Mouse (Mus musculus) ZHBTc4 (cell line): ENCODE measurements around the gene Tmem53.

ENCODE experiments used
- DNase-seq: peaks from one replicate; pipeline ENCODE4 v3.0.0-alpha.2; 2011; ENCODE audit warnings: low read depth, low spot score

The Tmem53 gene

DNA sequence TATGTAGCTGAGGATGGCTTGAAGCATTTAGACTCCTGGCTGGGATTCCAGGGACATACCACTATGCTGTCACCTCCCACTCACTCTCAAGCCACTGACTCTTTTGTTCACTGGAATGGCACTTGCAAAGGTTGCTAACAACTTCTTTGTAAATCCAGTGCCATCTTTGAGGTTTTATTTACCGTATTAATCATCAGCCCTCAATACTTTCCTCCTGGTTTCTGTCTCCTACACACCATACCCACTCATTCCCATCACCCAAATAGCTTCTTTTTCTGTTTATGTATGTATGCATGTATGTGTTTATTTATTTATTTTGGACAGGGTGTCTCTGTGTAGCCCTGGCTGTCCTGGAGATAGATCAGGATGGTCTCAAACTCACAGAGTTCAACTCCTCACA is 769 bp upstream of the Tmem53 start:
- no peak for DNase-seq

GRCm38 (mm10) chr4:117252351-117252750 is 600 bp downstream of the Tmem53 start:
- DNase-seq: no peak

DNA sequence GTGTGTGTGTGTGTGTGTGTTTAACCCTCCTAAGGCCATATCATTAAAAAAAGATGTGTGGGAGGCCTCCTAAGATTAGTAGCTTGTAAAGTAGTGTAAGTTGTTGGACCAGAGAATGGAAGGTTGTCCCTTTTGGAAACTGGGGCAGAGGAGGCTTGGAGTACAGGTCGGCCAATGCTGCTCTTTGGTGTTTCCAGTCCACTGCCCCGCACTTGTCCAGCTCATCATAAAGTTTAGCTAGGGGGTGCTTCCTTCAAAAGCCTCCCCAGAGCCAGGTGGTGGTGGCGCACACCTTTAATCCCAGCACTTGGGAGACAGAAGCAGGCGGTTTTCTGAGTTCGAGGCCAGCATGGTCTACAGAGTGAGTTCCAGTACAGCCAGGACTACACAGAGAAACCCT is 1.0 kb downstream of the Tmem53 start:
- no peak for DNase-seq

DNA sequence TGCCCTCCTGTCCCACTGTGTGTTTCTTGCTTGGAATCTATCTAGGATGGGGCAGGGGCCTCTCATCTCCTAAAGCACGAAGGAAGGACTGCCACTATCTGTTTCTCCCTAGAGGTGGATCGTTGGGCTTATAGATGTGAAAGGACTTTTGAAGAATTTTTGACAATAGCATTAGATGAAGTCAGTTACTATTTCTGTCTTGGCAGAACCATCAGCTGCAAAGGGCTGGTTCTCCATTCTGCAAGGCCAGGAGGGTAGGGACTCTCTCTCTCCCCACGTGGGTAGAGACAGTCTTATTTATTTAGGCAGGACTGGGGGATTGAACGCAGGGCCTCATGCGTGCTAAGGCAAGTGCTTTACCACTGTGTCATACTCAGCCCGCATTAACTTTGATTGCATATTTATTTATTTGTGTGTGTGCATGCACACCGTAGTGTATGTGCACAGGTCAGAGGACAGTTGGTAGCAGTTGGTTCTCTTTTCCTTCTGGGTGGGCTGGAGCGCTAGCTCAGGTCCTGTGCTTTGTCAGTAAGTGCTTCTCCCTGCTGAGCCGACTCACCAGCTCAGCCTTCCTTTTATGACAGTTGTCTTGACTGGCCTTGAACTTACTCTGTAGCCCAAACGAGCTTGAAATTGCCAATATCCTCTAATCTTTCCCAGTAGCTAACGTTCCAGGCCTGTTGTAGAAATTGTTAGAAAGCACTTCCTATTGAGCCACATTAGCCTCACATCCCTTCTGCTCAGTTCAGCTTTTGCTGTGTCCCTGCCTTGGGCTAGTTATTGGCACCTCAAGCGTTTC is 1.7 kb downstream of the Tmem53 start:
- DNase-seq: no peak

- DNase-seq: no peak
Measured at GRCm38 (mm10) chr4:117254017-117254627, 2.4 kb downstream of the Tmem53 start.

GRCm38 (mm10) chr4:117254672-117255071 is 2.9 kb downstream of the Tmem53 start:
- no peak for DNase-seq

- peak; percentile 76 for DNase-seq
Measured at GRCm38 (mm10) chr4:117259909-117260308, 8.2 kb downstream of the Tmem53 start.

GRCm38 (mm10) chr4:117261222-117261621 is 9.5 kb downstream of the Tmem53 start:
- peak; percentile 55 for DNase-seq

- no peak for DNase-seq
Measured at GRCm38 (mm10) chr4:117262101-117262913, 10.6 kb downstream of the Tmem53 start.

DNA sequence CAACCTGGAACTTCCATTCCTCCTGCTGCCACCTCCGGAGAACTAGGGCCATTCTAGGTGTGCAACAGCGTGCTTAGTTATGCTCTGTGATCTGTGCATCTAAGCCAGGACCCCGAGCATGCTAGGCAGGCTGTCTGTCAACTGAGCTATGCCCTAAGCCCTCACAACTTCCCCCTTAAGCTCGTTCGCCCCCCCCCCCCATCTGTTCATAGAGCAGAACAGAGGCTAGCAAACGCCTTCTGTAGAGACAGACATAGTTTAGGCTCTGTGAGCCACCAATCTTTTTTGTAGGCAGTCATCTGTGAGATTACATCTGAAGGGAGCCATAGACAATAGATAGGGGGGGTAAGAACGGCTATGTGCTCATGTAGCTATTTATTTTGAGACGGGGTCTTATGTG is 11.2 kb downstream of the Tmem53 start:
- DNase-seq: no peak

GRCm38 (mm10) chr4:117267284-117267683 is 15.5 kb downstream of the Tmem53 start:
- peak; percentile 86 for DNase-seq

GRCm38 (mm10) chr4:117267831-117268437 is 16.2 kb downstream of the Tmem53 start:
- peak; percentile 54 for DNase-seq

DNA sequence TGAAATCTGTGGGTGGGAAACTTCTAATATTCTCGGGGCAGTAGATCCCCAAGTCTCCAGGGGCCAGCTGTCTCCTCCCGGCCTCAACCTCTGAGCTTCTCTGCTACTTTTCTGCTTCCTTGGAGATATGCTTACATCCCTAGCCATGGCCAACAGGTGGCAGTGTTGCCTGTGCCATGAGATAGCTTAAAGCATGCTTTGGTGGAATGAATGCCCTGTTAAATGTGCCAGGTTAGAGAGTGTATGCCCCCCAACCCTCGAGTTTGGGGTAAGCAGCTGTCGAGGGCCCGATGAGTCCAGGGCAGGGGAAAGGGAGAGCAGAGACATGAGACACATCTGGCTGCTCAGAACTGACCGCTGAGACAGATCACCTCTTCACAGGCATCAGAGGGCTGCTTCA is 18.5 kb downstream of the Tmem53 start:
- peak; percentile 89 for DNase-seq

- no peak for DNase-seq
Measured at GRCm38 (mm10) chr4:117272459-117272858, 20.7 kb downstream of the Tmem53 start.

- DNase-seq: no peak
Measured at GRCm38 (mm10) chr4:117274720-117275119, 23.0 kb downstream of the Tmem53 start.

GRCm38 (mm10) chr4:117276281-117276711 is 24.5 kb downstream of the Tmem53 start:
- no peak for DNase-seq

DNA sequence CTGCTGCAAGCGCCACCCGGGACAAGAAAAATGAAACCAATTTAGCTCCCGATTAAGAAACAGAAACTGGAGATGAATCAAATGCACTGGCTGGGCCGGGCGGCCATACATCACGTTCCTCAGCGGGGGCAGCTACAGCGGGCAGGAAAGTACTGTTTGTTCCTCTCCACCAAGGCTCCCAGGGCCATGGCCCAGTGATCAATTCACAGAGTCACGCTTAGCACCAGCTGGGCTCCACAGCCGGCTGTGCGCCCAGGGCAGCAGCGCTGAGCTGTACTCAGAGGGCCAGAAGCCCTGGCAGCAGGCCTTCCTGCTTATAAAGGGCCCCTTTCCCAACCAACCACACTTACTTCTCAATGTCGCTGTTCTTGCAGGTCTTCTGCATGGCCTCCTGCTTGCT is 25.3 kb downstream of the Tmem53 start:
- no peak for DNase-seq

- DNase-seq: no peak
Measured at GRCm38 (mm10) chr4:117277687-117278086, 25.9 kb downstream of the Tmem53 start.

GRCm38 (mm10) chr4:117278381-117279252 is 26.9 kb downstream of the Tmem53 start:
- DNase-seq: peak; percentile 46

DNA sequence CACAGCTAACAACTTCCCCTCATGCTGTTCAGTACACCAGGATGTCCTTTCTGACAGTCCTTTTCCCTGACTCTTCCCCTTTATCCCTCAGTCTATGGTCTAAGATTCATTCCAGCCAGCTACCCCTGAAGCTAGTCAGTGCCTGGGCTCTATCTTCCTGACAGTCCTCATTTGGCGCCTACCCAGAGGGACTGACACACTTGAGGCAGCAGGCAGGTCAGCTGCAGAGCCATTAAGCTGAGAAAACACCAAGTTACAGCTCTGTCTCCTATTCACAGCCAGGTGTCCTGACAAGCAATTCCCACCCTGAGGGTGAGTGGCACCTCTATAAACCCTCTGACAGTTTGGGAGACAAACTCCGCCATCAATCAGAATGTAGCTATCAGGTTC is 27.5 kb downstream of the Tmem53 start:
- DNase-seq: no peak

GRCm38 (mm10) chr4:117280397-117280930 is 28.7 kb downstream of the Tmem53 start:
- DNase-seq: no peak
